Mouse (Mus musculus) limb, embryonic 14.5 days (tissue): ENCODE results near the gene Hoxd3. TPM values are rescaled to one million over a fixed set of nuclear protein-coding genes. Genes with fewer than 3 reads are reported as not detected.

ENCODE experiments used
- ATAC-seq: fragments of 200-750 bp; cut with Nextera tagmentation; 2 replicates; pipeline ENCODE4 v1.8.0; 2017; ENCODE audit warnings: low read depth, moderate number of reproducible peaks, moderate TSS enrichment; ENCODE audit not compliant: low FRiP score
- DNase-seq: peaks from one replicate; pipeline ENCODE4 v3.0.0-alpha.2; 2015; ENCODE audit warnings: low spot score
- H3K27ac ChIP-seq: fragments of 300-500 bp; sonication (generic); replicated peaks from 2 replicates; pipeline ENCODE4 v1.5.1; 2014; ENCODE audit warnings: low read depth, mild to moderate bottlenecking, low read length, moderate library complexity, mixed read lengths
- H3K27me3 ChIP-seq: fragments of 300-500 bp; sonication (generic); 2 replicates; pipeline ENCODE4 v1.6.1; 2014; ENCODE audit warnings: low read length, mixed read lengths; ENCODE audit not compliant: control insufficient read depth, insufficient read depth
- H3K36me3 ChIP-seq: fragments of 300-500 bp; sonication (generic); 2 replicates; pipeline ENCODE4 v1.6.1; 2014; ENCODE audit warnings: mild to moderate bottlenecking, low read length, moderate library complexity, mixed read lengths; ENCODE audit not compliant: control insufficient read depth, insufficient read depth
- H3K4me1 ChIP-seq: fragments of 300-500 bp; sonication (generic); 2 replicates; pipeline ENCODE4 v1.6.1; 2014; ENCODE audit warnings: antibody characterized with exemption, low read length, mixed read lengths; ENCODE audit not compliant: control insufficient read depth, insufficient read depth
- H3K4me2 ChIP-seq: fragments of 300-500 bp; sonication (generic); replicated peaks from 2 replicates; pipeline ENCODE4 v1.6.1; 2014; ENCODE audit warnings: low read depth, mild to moderate bottlenecking, low read length, moderate library complexity; ENCODE audit not compliant: severe bottlenecking
- H3K4me3 ChIP-seq: fragments of 300-500 bp; sonication (generic); replicated peaks from 2 replicates; pipeline ENCODE4 v1.5.1; 2014; ENCODE audit warnings: low read length
- H3K9ac ChIP-seq: fragments of 300-500 bp; sonication (generic); 2 replicates; pipeline ENCODE4 v1.6.1; 2014; ENCODE audit warnings: mild to moderate bottlenecking, low read depth, low read length, moderate library complexity; ENCODE audit not compliant: severe bottlenecking
- H3K9me3 ChIP-seq: fragments of 300-500 bp; sonication (generic); 2 replicates; pipeline ENCODE4 v1.6.1; 2016; ENCODE audit warnings: low read length; ENCODE audit not compliant: control insufficient read depth
- POLR2A ChIP-seq: fragments of 200-500 bp; IDR thresholded peaks from 2 replicates; pipeline ENCODE4 v1.8.0; 2012; ENCODE audit warnings: inconsistent platforms, mild to moderate bottlenecking, moderate library complexity, borderline replicate concordance; ENCODE audit not compliant: insufficient read depth, insufficient read length; ENCODE audit errors: extremely low read depth
- WGBS: fragments of 180-500 bp; shearing (Covaris S2); extraction: QIAGEN DNeasy Blood & Tissue Kit; methylation state at CpG from one replicate; pipeline ENCODE4 v1.1.7; 2014; 5-methylcytosine and 5-hydroxymethylcytosine counted together
- polyA plus RNA-seq, 2 experiments: library from polyadenylated mRNA; depleted of rRNA in 1 of 2; stranded (reverse) in 1 of 2; unstranded in 1 of 2; fragments of >200 nt; fragmentation: Nextera tagmentation in 1 of 2; extraction: Ambion mirVana in 1 of 2; gene quantifications; 2 replicates each; pipeline versions ENCODE4 v1.2.1 to v1.2.3; 2012 to 2014

Gene Hoxd3
- polyA plus RNA-seq, 2 experiments = 0.59 to 2.3 TPM

DNA sequence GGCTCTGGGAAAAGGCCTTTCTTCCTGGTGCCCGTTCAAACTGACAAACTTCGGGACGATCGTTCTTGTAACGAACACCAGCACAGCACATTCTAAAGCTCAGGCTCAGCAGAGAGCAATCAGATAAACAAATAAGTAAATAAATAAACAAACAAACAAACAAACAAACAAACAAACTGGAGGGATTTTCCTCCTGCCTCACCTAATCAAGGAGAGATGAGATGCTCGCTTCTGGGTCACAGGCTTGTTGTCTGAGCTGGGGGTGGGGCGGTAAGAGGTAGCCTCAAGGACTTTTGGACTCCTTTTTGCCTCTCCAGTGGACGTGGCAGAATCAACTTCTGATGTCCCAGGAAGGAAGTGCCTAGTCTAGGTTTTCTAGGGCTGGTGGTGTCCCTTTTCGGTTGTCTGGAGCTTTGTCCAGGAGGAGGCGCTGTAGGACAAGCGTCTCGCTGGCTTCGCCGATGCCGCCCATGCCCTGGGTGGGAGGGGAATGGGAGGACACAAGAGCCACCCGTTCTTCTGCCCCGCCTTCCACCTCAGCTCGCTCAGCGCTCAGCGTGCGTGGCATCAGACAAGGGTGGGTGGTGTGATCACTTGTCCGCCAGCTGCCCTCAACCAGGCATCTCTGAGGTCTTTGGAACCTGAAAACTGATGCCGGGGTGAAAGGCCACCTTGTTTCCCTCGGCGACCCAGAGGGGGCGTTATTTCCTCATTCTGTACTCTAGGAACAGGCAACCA lies 3.9 kb downstream of the Hoxd3 start:
- peaks cover 5% of the 10 kb centered on the region; the same call in 1 of the 2 replicates for H3K4me1 ChIP-seq
- H3K27ac ChIP-seq = no peak overlapping the region
- H3K4me2 ChIP-seq = peak overlapping the region; percentile 48
- H3K9ac ChIP-seq = no peak overlapping the region
- TF ChIP-seq POLR2A = 0 out of 2 replicates have a peak, but pooled peaks have one; percentile 16
- 4% methylated on average over 26 of the region's 26 CpGs for WGBS
- peaks cover 92% of the 10 kb centered on the region for H3K27me3 ChIP-seq
- no peaks in the 10 kb centered on the region for H3K9me3 ChIP-seq
- peak overlapping the region; percentile 18 for H3K4me3 ChIP-seq
- DNase-seq (peak; percentile 90), ATAC-seq (peak; percentile 58)
- no peaks in the 10 kb centered on the region for H3K36me3 ChIP-seq

DNA sequence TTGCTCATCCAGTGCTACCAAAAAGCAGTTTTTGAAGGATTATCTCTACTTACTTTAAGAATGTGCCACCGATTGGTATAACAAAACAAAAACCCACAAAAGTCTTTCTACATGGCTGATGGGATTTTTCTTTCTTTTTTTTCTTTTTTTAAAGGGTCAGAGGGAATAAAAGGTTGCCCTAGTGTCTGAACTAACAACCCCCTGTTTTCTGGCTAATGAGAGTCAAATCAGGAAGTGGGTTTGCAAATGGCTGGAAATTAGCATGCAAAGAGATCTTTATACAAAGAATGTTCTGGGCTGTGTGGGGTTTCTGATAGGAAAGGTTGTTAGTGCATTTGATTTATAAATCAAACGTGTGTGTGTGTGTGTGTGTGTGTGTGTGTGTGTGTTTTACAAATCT lies 8.7 kb downstream of the Hoxd3 start:
- Histone ChIP-seq H3K4me3 (no peak overlapping the region), H3K27ac (no peak overlapping the region), H3K4me2 (no peak overlapping the region), H3K9me3 (no peaks in the 10 kb centered on the region), H3K27me3 (peaks cover 95% of the 10 kb centered on the region), H3K36me3 (no peaks in the 10 kb centered on the region), H3K9ac (no peak overlapping the region), H3K4me1 (no peaks in the 10 kb centered on the region)
- WGBS = 21% methylated on average over 2 of the region's 2 CpGs
- no peak for ATAC-seq
- no peak for TF ChIP-seq POLR2A
- DNase-seq = no peak

DNA sequence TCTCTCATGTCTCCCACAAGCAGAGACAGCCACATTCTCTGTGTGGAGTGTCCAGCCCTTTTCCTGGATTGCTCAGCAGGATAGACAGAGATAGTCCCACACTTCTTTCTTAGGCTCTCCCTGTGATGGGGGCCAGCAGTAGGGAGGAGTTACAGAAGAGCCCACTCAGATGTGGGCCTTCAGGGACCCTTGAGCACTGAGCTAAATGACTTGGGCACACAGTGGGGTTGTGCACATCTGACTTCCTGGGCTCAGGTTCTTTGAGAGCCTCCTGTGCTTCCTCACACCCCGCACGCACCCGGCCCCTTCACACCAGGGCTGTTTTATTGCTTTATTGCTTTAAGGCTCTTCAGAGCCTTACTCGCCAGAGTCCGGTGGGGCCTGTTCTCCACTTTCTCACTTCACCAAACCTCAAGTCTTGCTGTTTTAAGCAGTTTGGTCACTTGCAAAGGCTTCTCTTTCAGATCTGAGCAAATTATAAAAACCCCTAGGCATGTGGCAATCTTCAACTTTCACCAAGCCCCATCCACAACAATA lies 9.3 kb downstream of the Hoxd3 start:
- no peaks in the 10 kb centered on the region for H3K36me3 ChIP-seq
- DNase-seq (no peak), ATAC-seq (no peak)
- 8% methylated on average over 5 of the region's 5 CpGs for WGBS
- no peaks in the 10 kb centered on the region for H3K9me3 ChIP-seq
- no peak overlapping the region for H3K27ac ChIP-seq
- no peak overlapping the region for H3K4me3 ChIP-seq
- no peak overlapping the region for H3K9ac ChIP-seq
- no peaks in the 10 kb centered on the region for H3K4me1 ChIP-seq
- H3K4me2 ChIP-seq = no peak overlapping the region
- H3K27me3 ChIP-seq = peaks cover 95% of the 10 kb centered on the region
- no peak for TF ChIP-seq POLR2A

DNA sequence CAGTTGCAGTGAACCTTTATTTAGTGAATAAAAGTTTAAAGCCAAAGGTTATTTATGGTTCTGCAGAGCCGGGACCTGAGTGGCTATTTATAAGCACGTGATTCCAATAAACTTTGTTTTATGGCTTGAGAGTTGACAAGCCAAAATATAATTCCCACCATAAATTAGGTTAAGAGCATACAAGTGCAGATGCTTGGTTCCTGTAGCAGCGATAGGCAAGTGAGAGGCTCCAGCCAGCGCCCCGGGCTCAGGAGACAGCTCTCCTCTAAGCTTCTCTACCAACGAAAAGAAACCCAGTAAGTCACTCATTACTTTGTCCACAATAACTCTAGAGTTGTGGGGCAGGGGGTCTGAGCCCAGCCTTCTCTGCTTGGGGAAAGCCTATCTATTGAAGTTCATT lies 10.2 kb downstream of the Hoxd3 start:
- Histone ChIP-seq H3K27ac (no peak overlapping the region), H3K27me3 (peaks cover 95% of the 10 kb centered on the region), H3K9ac (no peak overlapping the region), H3K4me3 (no peak overlapping the region), H3K9me3 (no peaks in the 10 kb centered on the region), H3K4me2 (no peak overlapping the region), H3K36me3 (no peaks in the 10 kb centered on the region), H3K4me1 (0 out of 2 replicates have a peak, but pooled peaks cover 2% of the 10 kb centered on the region)
- DNase-seq (no peak), ATAC-seq (no peak)
- TF ChIP-seq POLR2A = no peak
- WGBS = 15% methylated on average over 6 of the region's 6 CpGs

DNA sequence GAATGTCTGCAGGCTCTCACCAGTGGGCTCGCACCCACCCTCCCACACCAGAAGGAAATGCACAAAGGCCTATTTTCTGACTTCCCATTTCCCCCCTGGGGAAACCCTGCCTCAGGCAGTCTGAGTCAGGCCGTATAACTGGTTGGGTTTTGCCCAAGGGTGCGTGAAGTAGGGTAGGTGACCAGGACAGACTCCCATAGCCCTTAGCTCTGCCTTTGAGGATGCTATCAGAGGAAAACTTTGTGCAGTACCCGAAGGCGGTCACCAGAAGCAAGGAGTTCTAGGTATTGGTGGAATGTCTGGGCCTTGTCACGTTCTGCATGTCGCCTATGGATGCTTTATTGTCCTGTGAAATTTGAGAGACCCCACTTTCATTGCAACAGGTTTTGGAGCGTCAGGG lies 11.2 kb downstream of the Hoxd3 start:
- no peak for ATAC-seq
- WGBS = 22% methylated on average over 8 of the region's 8 CpGs
- H3K4me3 ChIP-seq = no peak overlapping the region
- H3K9ac ChIP-seq = no peak overlapping the region
- no peak for TF ChIP-seq POLR2A
- H3K27me3 ChIP-seq = peaks cover 95% of the 10 kb centered on the region
- H3K9me3 ChIP-seq = no peaks in the 10 kb centered on the region
- H3K36me3 ChIP-seq = no peaks in the 10 kb centered on the region
- H3K4me1 ChIP-seq = peaks cover 11% of the 10 kb centered on the region
- no peak overlapping the region for H3K4me2 ChIP-seq
- no peak for DNase-seq
- H3K27ac ChIP-seq = no peak overlapping the region
